Mouse (Mus musculus): ENCODE data around the gene Ciart. TPM values are rescaled to one million over a fixed set of nuclear protein-coding genes. Genes with fewer than 3 reads are reported as not detected.
"Not testable (repeated sequence)": the region's sequence is repeated elsewhere in the genome, so short reads cannot be mapped to it uniquely, and the experiment has no call there.

Ciart gene
- 54.7 and 63.6 TPM in 2 replicates for polyA plus RNA-seq (2012; rRNA removed)

DNA sequence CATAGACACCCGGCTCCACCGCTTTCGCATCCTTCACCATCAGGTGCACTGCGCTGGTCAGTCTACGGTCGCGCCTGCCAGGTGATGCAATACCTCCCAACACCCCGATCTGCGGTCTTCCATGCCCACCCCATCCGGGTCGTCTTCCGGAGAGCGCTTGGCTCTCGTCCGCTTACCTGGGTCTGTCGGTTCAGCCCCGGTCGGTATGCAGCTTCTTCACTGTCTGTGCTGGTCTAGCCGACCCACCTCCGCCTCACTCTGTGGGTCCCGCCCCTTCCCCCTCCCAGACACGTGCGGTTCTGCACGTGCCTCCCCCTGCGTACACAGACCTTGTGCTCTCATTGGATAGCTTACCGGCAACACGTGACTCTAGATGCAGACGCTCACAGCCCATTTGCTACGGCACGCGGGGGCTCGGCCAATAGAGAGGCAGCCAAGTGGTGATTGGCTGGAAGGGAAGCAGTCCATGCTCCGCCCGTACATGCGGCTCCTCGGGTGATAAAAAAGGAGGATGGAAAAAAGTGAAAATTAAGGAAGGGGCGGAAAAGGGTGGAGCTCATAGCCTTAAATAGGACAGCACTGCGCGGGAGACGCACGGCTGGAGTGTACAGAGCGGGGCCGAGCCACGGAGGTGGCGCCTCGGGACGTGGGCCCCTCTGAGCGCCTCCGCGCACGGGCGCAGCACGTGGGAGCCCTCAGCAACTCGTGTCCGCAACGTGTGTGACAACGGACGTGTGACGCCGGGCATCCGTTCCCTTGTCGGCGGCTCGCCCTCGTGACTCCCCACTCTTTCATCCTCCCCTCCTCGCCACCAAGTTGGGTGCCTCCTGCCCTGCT lies at the start of gene Ciart:
Gene Ciart, minus strand, starts transcription at position 273 of the 837 bp plus-strand sequence.
- H3K27ac ChIP-seq (ENCODE audit: insufficient read depth, low read length), result peak within 1 kb of the TSS; percentile 75
- TF ChIP-seq POLR2A (IDR thresholded peaks at IDR 0.05; ENCODE audit: extremely low read depth, insufficient read depth, low read length) (peak; percentile 86), CTCF (IDR thresholded peaks at IDR 0.05; ENCODE audit: extremely low read depth, insufficient read depth, low read length) (no peak)
- H3K4me1 ChIP-seq (ENCODE audit: control insufficient read depth, insufficient read depth, low read length), result peaks cover 1% of the 10 kb centered on the region; the same call in 1 of the 2 replicates
- peak within 1 kb of the TSS; percentile 88 for H3K4me3 ChIP-seq (ENCODE audit: insufficient read depth, low read length)

DNA sequence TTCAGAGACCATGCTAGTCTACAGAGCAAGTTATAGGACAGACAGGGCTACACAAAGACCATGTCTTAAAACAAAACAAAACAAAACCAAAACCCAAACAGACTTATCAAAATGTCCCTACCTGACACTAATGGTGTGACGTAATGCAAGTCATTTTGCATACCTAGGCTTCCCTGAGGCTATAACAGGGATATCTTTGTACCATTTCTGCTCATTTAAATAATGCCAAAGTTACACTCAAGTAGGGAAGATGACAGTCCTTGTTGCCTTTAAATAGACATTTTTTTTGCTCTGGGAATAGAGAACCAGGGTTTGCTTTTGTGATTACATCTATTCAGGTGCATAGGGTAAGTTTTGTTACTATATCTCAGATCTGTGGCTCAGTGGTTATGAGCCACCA lies 49.4 kb upstream of the Ciart start:
- Histone ChIP-seq H3K27ac (ENCODE audit: insufficient read depth, low read length) (no peak overlapping the region), H3K4me3 (ENCODE audit: insufficient read depth, low read length) (no peak overlapping the region), H3K4me1 (ENCODE audit: control insufficient read depth, insufficient read depth, low read length) (no peaks in the 10 kb centered on the region)
- TF ChIP-seq CTCF (IDR thresholded peaks at IDR 0.05; ENCODE audit: extremely low read depth, insufficient read depth, low read length) (no peak), POLR2A (IDR thresholded peaks at IDR 0.05; ENCODE audit: extremely low read depth, insufficient read depth, low read length) (no peak)

- TF ChIP-seq CTCF (IDR thresholded peaks at IDR 0.05; ENCODE audit: extremely low read depth, insufficient read depth, low read length) (no peak), POLR2A (IDR thresholded peaks at IDR 0.05; ENCODE audit: extremely low read depth, insufficient read depth, low read length) (no peak)
- peak overlapping the region; percentile 52 for H3K4me3 ChIP-seq (ENCODE audit: insufficient read depth, low read length)
- H3K4me1 ChIP-seq (ENCODE audit: control insufficient read depth, insufficient read depth, low read length), result no peaks in the 10 kb centered on the region
- H3K27ac ChIP-seq (ENCODE audit: insufficient read depth, low read length), result no peak overlapping the region
These were observed 48.4 kb upstream of the Ciart start for GRCm38 (mm10) chr3:95930471-95930789.

- no peak for TF ChIP-seq POLR2A (IDR thresholded peaks at IDR 0.05; ENCODE audit: extremely low read depth, insufficient read depth, low read length)
- TF ChIP-seq CTCF (IDR thresholded peaks at IDR 0.05; ENCODE audit: extremely low read depth, insufficient read depth, low read length), result no peak
- Histone ChIP-seq H3K4me1 (ENCODE audit: control insufficient read depth, insufficient read depth, low read length) (no peaks in the 10 kb centered on the region), H3K27ac (ENCODE audit: insufficient read depth, low read length) (peak overlapping the region; percentile 17; the same call in 1 of the 2 replicates), H3K4me3 (ENCODE audit: insufficient read depth, low read length) (peak overlapping the region; percentile 52)
These were observed 47.8 kb upstream of the Ciart start for GRCm38 (mm10) chr3:95929581-95930470.

DNA sequence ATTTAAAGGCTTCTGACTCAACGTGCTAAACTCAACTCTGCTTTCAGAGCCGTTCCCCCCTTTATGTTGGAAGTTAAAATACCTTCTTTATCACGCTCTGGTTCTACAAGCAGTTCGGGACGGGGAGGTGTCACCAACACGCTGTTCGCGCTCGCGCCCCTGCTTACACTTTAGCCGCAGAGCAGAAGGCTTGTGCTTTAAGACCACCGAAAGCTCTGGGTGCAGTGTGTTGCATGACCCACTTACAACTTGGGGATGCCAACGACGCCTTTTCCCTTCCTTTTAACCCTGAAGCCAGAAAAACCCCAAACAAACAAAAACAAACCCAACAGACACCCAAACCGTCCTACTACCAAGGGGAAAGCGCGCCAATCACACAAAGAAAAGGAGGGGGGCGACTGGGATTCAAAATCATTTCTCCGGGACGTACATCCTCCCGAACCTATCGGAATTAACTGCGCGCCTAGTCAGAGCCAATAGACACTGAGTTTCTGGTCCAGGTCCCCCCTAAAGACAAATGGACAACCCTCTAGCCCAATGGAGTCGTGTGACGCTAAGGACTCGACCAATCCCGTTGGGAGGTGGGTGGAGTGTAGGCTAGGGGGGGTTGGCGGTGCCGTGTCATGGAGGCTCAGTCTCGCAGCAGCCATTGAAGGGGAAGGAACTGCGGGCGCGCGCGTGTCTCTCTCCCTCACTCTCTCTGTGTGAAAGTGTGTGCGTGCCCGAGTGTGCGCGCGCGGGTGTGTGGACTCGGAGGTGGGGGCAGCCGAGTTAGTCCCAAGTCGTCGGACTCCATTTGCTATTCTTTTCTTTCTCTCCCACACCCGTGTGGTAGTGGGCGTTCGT lies 46.8 kb upstream of the Ciart start, which contains the start of gene Anp32e:
Gene Anp32e, plus strand, starts transcription at position 589 of the 846 bp plus-strand sequence.
- Histone ChIP-seq H3K27ac (ENCODE audit: insufficient read depth, low read length) (peak within 1 kb of the TSS; percentile 17; the same call in 1 of the 2 replicates), H3K4me1 (ENCODE audit: control insufficient read depth, insufficient read depth, low read length) (no peaks in the 10 kb centered on the region), H3K4me3 (ENCODE audit: insufficient read depth, low read length) (peak within 1 kb of the TSS; percentile 52)
- TF ChIP-seq POLR2A (IDR thresholded peaks at IDR 0.05; ENCODE audit: extremely low read depth, insufficient read depth, low read length), result peak; percentile 95
- TF ChIP-seq CTCF (IDR thresholded peaks at IDR 0.05; ENCODE audit: extremely low read depth, insufficient read depth, low read length), result no peak

GRCm38 (mm10) chr3:95928261-95928657 lies 46.2 kb upstream of the Ciart start:
- peak overlapping the region; percentile 25; the same call in 1 of the 2 replicates for H3K4me3 ChIP-seq (ENCODE audit: insufficient read depth, low read length)
- H3K4me1 ChIP-seq (ENCODE audit: control insufficient read depth, insufficient read depth, low read length), result no peaks in the 10 kb centered on the region
- no peak overlapping the region for H3K27ac ChIP-seq (ENCODE audit: insufficient read depth, low read length)
- TF ChIP-seq POLR2A (IDR thresholded peaks at IDR 0.05; ENCODE audit: extremely low read depth, insufficient read depth, low read length) (no peak), CTCF (IDR thresholded peaks at IDR 0.05; ENCODE audit: extremely low read depth, insufficient read depth, low read length) (no peak)

GRCm38 (mm10) chr3:95925087-95925486 lies 43.0 kb upstream of the Ciart start:
- TF ChIP-seq CTCF (IDR thresholded peaks at IDR 0.05; ENCODE audit: extremely low read depth, insufficient read depth, low read length) (no peak), POLR2A (IDR thresholded peaks at IDR 0.05; ENCODE audit: extremely low read depth, insufficient read depth, low read length) (no peak)
- no peak overlapping the region for H3K27ac ChIP-seq (ENCODE audit: insufficient read depth, low read length)
- H3K4me3 ChIP-seq (ENCODE audit: insufficient read depth, low read length), result no peak overlapping the region
- H3K4me1 ChIP-seq (ENCODE audit: control insufficient read depth, insufficient read depth, low read length), result no peaks in the 10 kb centered on the region

- TF ChIP-seq POLR2A (IDR thresholded peaks at IDR 0.05; ENCODE audit: extremely low read depth, insufficient read depth, low read length) (no peak), CTCF (IDR thresholded peaks at IDR 0.05; ENCODE audit: extremely low read depth, insufficient read depth, low read length) (no peak)
- H3K27ac ChIP-seq (ENCODE audit: insufficient read depth, low read length), result no peak overlapping the region
- no peak overlapping the region for H3K4me3 ChIP-seq (ENCODE audit: insufficient read depth, low read length)
- no peaks in the 10 kb centered on the region for H3K4me1 ChIP-seq (ENCODE audit: control insufficient read depth, insufficient read depth, low read length)
These were observed 42.1 kb upstream of the Ciart start for GRCm38 (mm10) chr3:95924185-95924584.

GRCm38 (mm10) chr3:95923429-95923828 lies 41.4 kb upstream of the Ciart start:
- not testable (repeated sequence) for H3K27ac ChIP-seq (ENCODE audit: insufficient read depth, low read length); H3K4me3 ChIP-seq (ENCODE audit: insufficient read depth, low read length); H3K4me1 ChIP-seq (ENCODE audit: control insufficient read depth, insufficient read depth, low read length)

DNA sequence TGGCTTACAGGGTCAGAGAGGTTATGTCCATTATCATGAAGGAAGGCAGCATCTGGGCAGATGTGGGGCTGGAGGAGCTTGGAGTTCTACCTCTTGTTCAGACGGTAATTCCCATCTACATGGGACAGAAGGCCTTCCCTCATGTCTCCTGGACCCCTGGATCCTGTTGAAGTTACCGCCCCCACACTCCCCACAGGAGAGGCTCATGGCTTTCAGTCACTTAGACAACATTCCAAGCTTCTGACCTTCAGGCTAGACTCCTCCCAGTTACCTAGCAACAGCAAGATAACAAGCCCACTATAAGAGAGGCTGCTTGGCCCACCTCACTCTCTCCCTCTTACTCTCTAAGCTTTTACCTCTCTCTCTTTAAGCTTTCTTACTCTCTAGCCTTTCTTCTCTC lies 38.5 kb upstream of the Ciart start:
- not testable (repeated sequence) for H3K27ac ChIP-seq (ENCODE audit: insufficient read depth, low read length)

More for the DNA sequence above, 38.5 kb upstream of the Ciart start:
- H3K4me1 ChIP-seq (ENCODE audit: control insufficient read depth, insufficient read depth, low read length); H3K4me3 ChIP-seq (ENCODE audit: insufficient read depth, low read length): not testable (repeated sequence)
